Mouse (Mus musculus): ENCODE data around the gene Slc6a16. TPM values are rescaled to one million over a fixed set of nuclear protein-coding genes. Genes with fewer than 3 reads are reported as not detected.

Gene Slc6a16
- polyA plus RNA-seq, 1 experiment from 2014 or later: not detected

GRCm38 (mm10) chr7:45297563-45297962 is 56.7 kb downstream of the Slc6a16 start:
- Histone ChIP-seq H3K4me1 (replicated peaks) (no peaks in the 10 kb centered on the region), H3K9ac (no peak overlapping the region), H3K9me3 (replicated peaks) (no peaks in the 10 kb centered on the region), H3K4me3 (replicated peaks) (no peak overlapping the region), H3K27ac (replicated peaks) (no peak overlapping the region), H3K36me3 (replicated peaks) (no peaks in the 10 kb centered on the region), H3K27me3 (0 out of 2 replicates have a peak, but pooled peaks cover 10% of the 10 kb centered on the region), H3K4me2 (no peak overlapping the region)
- WGBS (ENCODE audit: insufficient replicate concordance): 62% methylated on average over 3 of the region's 3 CpGs
- ATAC-seq (ENCODE audit: insufficient read depth): no peak

GRCm38 (mm10) chr7:45299752-45300151 is 58.9 kb downstream of the Slc6a16 start:
- Histone ChIP-seq H3K27me3 (0 out of 2 replicates have a peak, but pooled peaks cover 10% of the 10 kb centered on the region), H3K9me3 (replicated peaks) (no peaks in the 10 kb centered on the region), H3K9ac (no peak overlapping the region), H3K4me3 (replicated peaks) (no peak overlapping the region), H3K4me2 (no peak overlapping the region), H3K36me3 (replicated peaks) (no peaks in the 10 kb centered on the region), H3K4me1 (replicated peaks) (no peaks in the 10 kb centered on the region), H3K27ac (replicated peaks) (no peak overlapping the region)
- no peak for ATAC-seq (ENCODE audit: insufficient read depth)
- WGBS (ENCODE audit: insufficient replicate concordance): 9% methylated on average over 5 of the region's 5 CpGs

- no peaks in the 10 kb centered on the region for H3K36me3 ChIP-seq (replicated peaks)
- 0 out of 2 replicates have a peak, but pooled peaks cover 10% of the 10 kb centered on the region for H3K27me3 ChIP-seq
- no peak overlapping the region for H3K27ac ChIP-seq (replicated peaks)
- H3K4me3 ChIP-seq (replicated peaks): no peak overlapping the region
- ATAC-seq (ENCODE audit: insufficient read depth): no peak
- H3K4me1 ChIP-seq (replicated peaks): 0 out of 2 replicates have a peak, but pooled peaks cover 2% of the 10 kb centered on the region
- 12% methylated on average over 6 of the region's 6 CpGs for WGBS (ENCODE audit: insufficient replicate concordance)
- no peak overlapping the region for H3K9ac ChIP-seq
- no peaks in the 10 kb centered on the region for H3K9me3 ChIP-seq (replicated peaks)
- H3K4me2 ChIP-seq: no peak overlapping the region
Measured at GRCm38 (mm10) chr7:45300270-45300669, 59.4 kb downstream of the Slc6a16 start.

GRCm38 (mm10) chr7:45302626-45303025 is 61.7 kb downstream of the Slc6a16 start:
- H3K9ac ChIP-seq: no peak overlapping the region
- H3K36me3 ChIP-seq (replicated peaks): no peaks in the 10 kb centered on the region
- 0 out of 2 replicates have a peak, but pooled peaks cover 4% of the 10 kb centered on the region for H3K4me1 ChIP-seq (replicated peaks)
- no peak overlapping the region for H3K4me2 ChIP-seq
- H3K27me3 ChIP-seq: 0 out of 2 replicates have a peak, but pooled peaks cover 10% of the 10 kb centered on the region
- ATAC-seq (ENCODE audit: insufficient read depth): no peak
- H3K4me3 ChIP-seq (replicated peaks): no peak overlapping the region
- H3K9me3 ChIP-seq (replicated peaks): no peaks in the 10 kb centered on the region
- WGBS (ENCODE audit: insufficient replicate concordance): 71% methylated on average over 8 of the region's 8 CpGs
- H3K27ac ChIP-seq (replicated peaks): no peak overlapping the region

GRCm38 (mm10) chr7:45304869-45305268 is 64.0 kb downstream of the Slc6a16 start:
- 0 out of 2 replicates have a peak, but pooled peaks cover 4% of the 10 kb centered on the region for H3K4me1 ChIP-seq (replicated peaks)
- no peaks in the 10 kb centered on the region for H3K36me3 ChIP-seq (replicated peaks)
- no peak overlapping the region for H3K9ac ChIP-seq
- no peak overlapping the region for H3K4me3 ChIP-seq (replicated peaks)
- no peak for ATAC-seq (ENCODE audit: insufficient read depth)
- H3K9me3 ChIP-seq (replicated peaks): no peaks in the 10 kb centered on the region
- H3K27ac ChIP-seq (replicated peaks): no peak overlapping the region
- 23% methylated on average over 13 of the region's 13 CpGs for WGBS (ENCODE audit: insufficient replicate concordance)
- H3K27me3 ChIP-seq: peaks cover 17% of the 10 kb centered on the region; the same call in 1 of the 2 replicates
- peak overlapping the region; percentile 18; the same call in 1 of the 2 replicates for H3K4me2 ChIP-seq

GRCm38 (mm10) chr7:45305275-45305674 is 64.4 kb downstream of the Slc6a16 start:
- 4% methylated on average over 17 of the region's 17 CpGs for WGBS (ENCODE audit: insufficient replicate concordance)
- no peak overlapping the region for H3K9ac ChIP-seq
- H3K4me2 ChIP-seq: peak overlapping the region; percentile 18; the same call in 1 of the 2 replicates
- no peak overlapping the region for H3K27ac ChIP-seq (replicated peaks)
- H3K9me3 ChIP-seq (replicated peaks): no peaks in the 10 kb centered on the region
- peak; percentile 28; the same call in 1 of the 2 replicates for ATAC-seq (ENCODE audit: insufficient read depth)
- peaks cover 17% of the 10 kb centered on the region; the same call in 1 of the 2 replicates for H3K27me3 ChIP-seq
- H3K36me3 ChIP-seq (replicated peaks): no peaks in the 10 kb centered on the region
- no peak overlapping the region for H3K4me3 ChIP-seq (replicated peaks)
- 0 out of 2 replicates have a peak, but pooled peaks cover 4% of the 10 kb centered on the region for H3K4me1 ChIP-seq (replicated peaks)

GRCm38 (mm10) chr7:45308551-45309240 is 67.8 kb downstream of the Slc6a16 start:
- ATAC-seq (ENCODE audit: insufficient read depth): no peak
- Histone ChIP-seq H3K36me3 (replicated peaks) (no peaks in the 10 kb centered on the region), H3K9me3 (replicated peaks) (no peaks in the 10 kb centered on the region), H3K4me2 (no peak overlapping the region), H3K4me3 (replicated peaks) (no peak overlapping the region), H3K27me3 (peaks cover 7% of the 10 kb centered on the region; the same call in 1 of the 2 replicates), H3K9ac (no peak overlapping the region), H3K4me1 (replicated peaks) (0 out of 2 replicates have a peak, but pooled peaks cover 4% of the 10 kb centered on the region), H3K27ac (replicated peaks) (no peak overlapping the region)
- WGBS (ENCODE audit: insufficient replicate concordance): 25% methylated on average over 15 of the region's 15 CpGs

GRCm38 (mm10) chr7:45309455-45309854 is 68.6 kb downstream of the Slc6a16 start:
- Histone ChIP-seq H3K36me3 (replicated peaks) (no peaks in the 10 kb centered on the region), H3K9ac (no peak overlapping the region), H3K4me2 (no peak overlapping the region), H3K4me1 (replicated peaks) (0 out of 2 replicates have a peak, but pooled peaks cover 4% of the 10 kb centered on the region), H3K4me3 (replicated peaks) (no peak overlapping the region), H3K27ac (replicated peaks) (no peak overlapping the region), H3K27me3 (peaks cover 7% of the 10 kb centered on the region; the same call in 1 of the 2 replicates), H3K9me3 (replicated peaks) (no peaks in the 10 kb centered on the region)
- 12% methylated on average over 9 of the region's 9 CpGs for WGBS (ENCODE audit: insufficient replicate concordance)
- ATAC-seq (ENCODE audit: insufficient read depth): no peak

- no peak overlapping the region for H3K4me3 ChIP-seq (replicated peaks)
- no peak overlapping the region for H3K4me2 ChIP-seq
- no peaks in the 10 kb centered on the region for H3K9me3 ChIP-seq (replicated peaks)
- H3K27ac ChIP-seq (replicated peaks): no peak overlapping the region
- WGBS (ENCODE audit: insufficient replicate concordance): 42% methylated on average over 8 of the region's 8 CpGs
- no peak for ATAC-seq (ENCODE audit: insufficient read depth)
- H3K36me3 ChIP-seq (replicated peaks): no peaks in the 10 kb centered on the region
- H3K27me3 ChIP-seq: peaks cover 7% of the 10 kb centered on the region; the same call in 1 of the 2 replicates
- no peaks in the 10 kb centered on the region for H3K4me1 ChIP-seq (replicated peaks)
- no peak overlapping the region for H3K9ac ChIP-seq
Measured at GRCm38 (mm10) chr7:45312023-45312422, 71.1 kb downstream of the Slc6a16 start.

- 46% methylated on average over 10 of the region's 10 CpGs for WGBS (ENCODE audit: insufficient replicate concordance)
- no peak for ATAC-seq (ENCODE audit: insufficient read depth)
- peaks cover 7% of the 10 kb centered on the region; the same call in 1 of the 2 replicates for H3K27me3 ChIP-seq
- no peaks in the 10 kb centered on the region for H3K9me3 ChIP-seq (replicated peaks)
- H3K9ac ChIP-seq: no peak overlapping the region
- no peak overlapping the region for H3K4me3 ChIP-seq (replicated peaks)
- no peak overlapping the region for H3K4me2 ChIP-seq
- H3K36me3 ChIP-seq (replicated peaks): no peaks in the 10 kb centered on the region
- H3K27ac ChIP-seq (replicated peaks): no peak overlapping the region
- H3K4me1 ChIP-seq (replicated peaks): no peaks in the 10 kb centered on the region
Measured at GRCm38 (mm10) chr7:45312686-45313453, 72.0 kb downstream of the Slc6a16 start.

GRCm38 (mm10) chr7:45313495-45313894 is 72.6 kb downstream of the Slc6a16 start:
- Histone ChIP-seq H3K36me3 (replicated peaks) (no peaks in the 10 kb centered on the region), H3K4me2 (no peak overlapping the region), H3K9ac (no peak overlapping the region), H3K27ac (replicated peaks) (no peak overlapping the region), H3K4me1 (replicated peaks) (no peaks in the 10 kb centered on the region), H3K9me3 (replicated peaks) (no peaks in the 10 kb centered on the region), H3K27me3 (peaks cover 3% of the 10 kb centered on the region; the same call in 1 of the 2 replicates), H3K4me3 (replicated peaks) (no peak overlapping the region)
- ATAC-seq (ENCODE audit: insufficient read depth): no peak
- 43% methylated on average over 9 of the region's 9 CpGs for WGBS (ENCODE audit: insufficient replicate concordance)
